ENCODE assay signal across 26 mouse cellular contexts in the genomic region with DNA sequence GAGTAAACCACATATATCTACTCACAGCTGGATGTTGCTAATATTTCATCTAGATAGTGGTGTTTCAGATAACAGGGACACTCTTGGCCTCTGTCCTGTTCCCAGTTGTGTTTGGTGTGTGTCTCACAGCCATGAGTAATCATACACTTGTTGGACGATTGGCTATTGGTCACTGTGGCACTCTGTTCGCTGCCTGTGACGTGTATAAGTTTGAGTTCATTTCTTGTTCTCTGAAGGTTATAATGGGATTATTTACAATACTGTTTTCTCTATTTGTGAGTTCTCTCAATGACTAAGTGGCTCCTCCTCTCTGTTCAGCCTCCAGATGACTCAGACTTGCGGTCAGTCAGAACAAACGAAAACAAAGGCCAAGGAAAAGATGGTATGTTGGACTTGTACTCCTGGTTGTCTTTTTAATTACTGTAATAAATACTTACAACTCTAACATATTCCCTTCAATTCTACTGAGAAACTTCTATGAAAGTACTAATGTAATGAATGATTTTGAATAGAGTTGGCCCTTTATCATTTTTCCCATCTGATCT.
A peak's percentile ranks its signal among the peaks of the same experiment; 100 is the strongest.
DNase-seq lines count a peak whose midpoint lies in the region; ATAC-seq and TF ChIP-seq lines count a peak whose summit lies in the region.
"Had no signal": no experiment of that assay in that cellular context is flagged by ENCODE, and none has a peak within 500 bp of the region (broad histone marks: within the 10 kb centered on the region; RNA-seq: fewer than 3 reads in every experiment).

No protein-coding gene starts in this region.

- peak; percentile 89 for ATAC-seq in Patski
- ATAC-seq: CD4-positive, CD25-positive, alpha-beta regulatory T cell, adult 4 months; forebrain, embryonic 13.5 days; hindbrain, embryonic 16.5 days; midbrain, embryonic 15.5 days had no signal

- in situ Hi-C loops in Patski (cut with MboI; ENCODE audit: low pct_unique_long_range_greater_than_20kb), result no loop called here

- H3K9me3 ChIP-seq in heart, embryonic 10.5 days, result no peaks in the 10 kb centered on the region
- H3K9me3 ChIP-seq: embryonic facial prominence, embryonic 10.5 days; embryonic facial prominence, embryonic 15.5 days; forebrain, embryonic 13.5 days; liver, embryonic 15.5 days; midbrain, embryonic 10.5 days; midbrain, embryonic 15.5 days had no signal

- TF ChIP-seq CTCF in Patski (IDR thresholded peaks at IDR 0.05), result no peak

- DNase-seq in 3134 (ENCODE audit: extremely low read depth, insufficient read length, low spot score) (peak; percentile 34), 3T3-L1 (ENCODE audit: low read depth, low spot score) (peak; percentile 75), Patski (ENCODE audit: low read depth, low spot score) (no peak)
- DNase-seq in adrenal gland, postnatal 36 days, result peak; percentile 55
- DNase-seq in heart, embryonic 10.5 days (ENCODE audit: low spot score), result no peak
- no peak for DNase-seq in thymus, postnatal 10 days (ENCODE audit: low spot score in 2 of 2)
- DNase-seq in heart, postnatal 14 days, result no peak
- DNase-seq: cerebellum, adult 2 months; cerebellum, postnatal 14 days; gastrocnemius, postnatal 10 days; kidney, adult 8-10 months; kidney, postnatal 4 days; layer of hippocampus, postnatal 36 days; liver; lung, embryonic 14.5 days; lung, postnatal 14 days; right cerebral cortex, postnatal 4 days had no signal

- POLR2A ChIA-PET in Patski (lab: Charles Lee), result no interaction called here

- H3K4me3 ChIP-seq in heart, embryonic 10.5 days, result no peak overlapping the region
- H3K4me3 ChIP-seq: embryonic facial prominence, embryonic 10.5 days; embryonic facial prominence, embryonic 15.5 days; forebrain, embryonic 13.5 days; liver, embryonic 15.5 days; midbrain, embryonic 10.5 days; midbrain, embryonic 15.5 days had no signal

- no peaks in the 10 kb centered on the region for H3K27me3 ChIP-seq in Patski
- no peaks in the 10 kb centered on the region for H3K27me3 ChIP-seq in heart, embryonic 10.5 days (ENCODE audit: insufficient read depth, poor library complexity, severe bottlenecking)
- H3K27me3 ChIP-seq: embryonic facial prominence, embryonic 15.5 days; forebrain, embryonic 13.5 days; liver, embryonic 15.5 days; midbrain, embryonic 15.5 days had no signal

- H3K27ac ChIP-seq in heart, embryonic 10.5 days, result no peak overlapping the region
- H3K27ac ChIP-seq: embryonic facial prominence, embryonic 10.5 days; embryonic facial prominence, embryonic 15.5 days; forebrain, embryonic 13.5 days; kidney, postnatal 0 days; liver, embryonic 15.5 days; midbrain, embryonic 10.5 days; midbrain, embryonic 15.5 days had no signal

- WGBS in heart, embryonic 10.5 days, result 92% methylated on average over 5 of the region's 5 CpGs

- no peaks in the 10 kb centered on the region for H3K4me1 ChIP-seq in heart, embryonic 10.5 days
- H3K4me1 ChIP-seq: embryonic facial prominence, embryonic 10.5 days; embryonic facial prominence, embryonic 15.5 days; liver, embryonic 15.5 days; midbrain, embryonic 10.5 days had no signal

- intact Hi-C loops in heart, postnatal 14 days (cut with DNase I), result no loop called here

- CTCF ChIA-PET in Patski (lab: Charles Lee), result interaction anchor here (1.3 kb wide), 1 partner anchor 22 kb away, joined by 4 read pairs; no protein-coding TSS in a partner anchor

- H3K36me3 ChIP-seq in heart, embryonic 10.5 days, result no peaks in the 10 kb centered on the region
- H3K36me3 ChIP-seq: embryonic facial prominence, embryonic 10.5 days; embryonic facial prominence, embryonic 15.5 days; liver, embryonic 15.5 days; midbrain, embryonic 10.5 days; midbrain, embryonic 15.5 days had no signal

Comparison
In these comparisons a context has a peak if more than half of its experiments do, and no peak if none do; other contexts are left out.
1. DNase-seq: peak in 3134 (single experiment), 3T3-L1 (single experiment) and adrenal gland, postnatal 36 days (2 of 2); none in Patski (single experiment), heart, embryonic 10.5 days (single experiment), thymus, postnatal 10 days (0 of 2) and heart, postnatal 14 days (0 of 2).